Mouse (Mus musculus) olfactory bulb, adult 2 months (tissue): ENCODE results near the gene Rap1gap2.

ENCODE experiments used
- CTCF ChIP-seq: fragments of 200-500 bp; IDR thresholded peaks from 2 replicates; pipeline ENCODE4 v1.5.1; 2012; ENCODE audit warnings: low read depth, mild to moderate bottlenecking, low read length, moderate library complexity; ENCODE audit not compliant: insufficient read depth
- POLR2A ChIP-seq: fragments of 200-500 bp; IDR thresholded peaks from 2 replicates; pipeline ENCODE4 v1.6.1; 2012; ENCODE audit warnings: mild to moderate bottlenecking, low read depth, low read length, moderate library complexity; ENCODE audit not compliant: insufficient read depth

- no peak for TF ChIP-seq CTCF
- TF ChIP-seq POLR2A = no peak
Measured at GRCm38 (mm10) chr11:74337931-74338330, 272.8 kb downstream of the Rap1gap2 start, which contains the start of gene Olfr410.
